Mouse (Mus musculus): ENCODE measurements around the gene Ydjc.
A peak's percentile ranks its signal among the peaks of the same experiment; 100 is the strongest.
"Not testable (repeated sequence)": the region's sequence is repeated elsewhere in the genome, so short reads cannot be mapped to it uniquely, and the experiment has no call there.

Ydjc gene

DNA sequence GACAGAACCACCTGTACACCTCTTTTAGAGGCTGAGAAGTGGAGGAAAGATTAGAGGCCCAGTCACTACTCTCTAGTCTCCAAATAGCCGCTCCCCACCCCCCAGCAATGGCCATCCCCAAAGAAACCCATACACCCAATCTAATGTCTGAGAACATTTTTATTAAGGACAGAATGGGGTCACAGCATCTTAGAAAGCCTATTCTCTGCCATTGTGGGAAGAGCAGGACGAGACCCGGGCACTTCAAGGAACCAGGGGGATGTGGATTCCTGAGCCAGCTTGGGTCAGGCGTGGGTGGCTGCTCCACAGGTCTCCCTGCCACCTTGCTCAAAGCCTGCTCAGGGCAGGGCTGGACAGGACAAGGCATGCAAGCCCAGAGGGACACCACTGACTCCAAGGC is 7.5 kb downstream of the Ydjc start:
- DNase-seq (ENCODE audit: low read depth, low spot score): no peak

DNA sequence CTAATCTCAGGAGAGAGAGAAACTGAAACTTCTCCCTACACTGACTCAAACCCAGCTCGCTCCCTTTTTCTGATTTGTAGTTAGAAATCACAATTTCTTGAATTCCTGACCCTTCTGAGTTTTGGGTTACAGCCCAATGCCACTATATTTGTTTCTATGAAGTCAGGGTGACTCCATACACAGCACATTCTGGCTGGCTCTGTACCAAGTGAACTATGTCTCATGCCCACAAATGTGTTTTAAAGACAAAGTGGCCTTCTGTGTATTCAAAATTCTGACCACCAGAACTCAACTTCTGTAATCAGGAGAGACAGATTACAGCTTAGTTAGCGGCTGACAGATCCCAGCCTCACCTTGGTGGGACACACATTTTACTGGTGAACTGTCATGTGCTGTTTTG is 9.9 kb downstream of the Ydjc start:
- no peak for DNase-seq (ENCODE audit: low read depth, low spot score)

DNA sequence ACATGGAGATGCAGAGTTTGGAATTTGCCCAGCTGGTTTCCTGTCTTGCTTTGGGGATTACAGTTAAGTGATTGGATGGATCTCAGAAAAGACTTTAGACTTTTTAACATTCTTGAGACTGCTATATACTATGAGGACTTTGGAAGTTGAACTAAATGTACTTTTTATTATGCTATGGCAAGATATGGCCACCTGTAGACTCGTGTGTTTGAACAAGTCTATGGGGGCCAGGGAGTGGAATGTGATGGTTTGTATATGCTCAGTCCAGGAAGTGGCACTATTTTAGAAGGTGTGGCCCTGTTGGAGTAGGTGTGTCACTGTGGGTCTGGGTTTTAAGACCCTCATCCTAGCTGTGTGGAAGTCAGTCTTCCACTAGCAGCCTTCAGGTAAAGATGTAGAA is 21.1 kb downstream of the Ydjc start:
- DNase-seq (ENCODE audit: low read depth, low spot score): not testable (repeated sequence)

DNA sequence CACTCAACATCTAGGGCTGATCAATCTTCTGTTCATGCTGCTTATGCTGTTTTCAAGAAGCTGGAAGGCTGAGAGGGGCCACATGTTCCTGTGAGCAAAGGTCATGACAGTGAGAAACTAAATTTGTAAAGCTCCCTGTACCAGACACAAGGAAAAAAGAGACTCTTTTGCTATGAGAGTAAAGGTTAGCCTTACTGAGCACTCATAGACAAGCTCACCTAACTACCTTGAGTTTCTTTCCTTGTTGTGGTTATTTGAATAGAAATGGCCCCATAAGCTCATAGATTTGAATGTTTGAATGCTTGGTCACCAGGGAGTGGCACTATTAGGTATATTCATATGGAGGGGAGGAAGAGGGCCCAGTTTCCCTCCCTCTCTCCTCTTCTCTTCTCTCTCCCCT is 22.8 kb downstream of the Ydjc start:
- no peak for DNase-seq (ENCODE audit: low read depth, low spot score)

DNA sequence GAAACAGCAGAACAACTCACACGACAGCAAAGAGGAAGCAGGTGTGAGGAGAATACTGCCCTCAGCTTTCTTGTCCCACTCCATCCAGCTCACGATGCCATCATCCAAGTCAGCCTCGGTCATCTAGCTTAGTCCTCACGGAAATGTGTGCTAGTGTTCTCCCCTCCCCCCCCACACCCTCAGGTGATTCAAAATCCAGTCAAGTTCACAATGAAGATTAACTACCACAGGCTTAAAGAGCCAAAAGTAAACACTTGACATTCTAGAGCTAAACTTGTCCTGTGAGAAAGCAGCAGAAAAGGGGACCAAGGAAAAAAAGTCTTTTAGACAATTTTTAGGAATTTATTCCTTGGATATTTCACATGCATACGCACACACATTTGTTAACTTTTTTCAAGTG is 23.6 kb downstream of the Ydjc start:
- no peak for DNase-seq (ENCODE audit: low read depth, low spot score)

DNA sequence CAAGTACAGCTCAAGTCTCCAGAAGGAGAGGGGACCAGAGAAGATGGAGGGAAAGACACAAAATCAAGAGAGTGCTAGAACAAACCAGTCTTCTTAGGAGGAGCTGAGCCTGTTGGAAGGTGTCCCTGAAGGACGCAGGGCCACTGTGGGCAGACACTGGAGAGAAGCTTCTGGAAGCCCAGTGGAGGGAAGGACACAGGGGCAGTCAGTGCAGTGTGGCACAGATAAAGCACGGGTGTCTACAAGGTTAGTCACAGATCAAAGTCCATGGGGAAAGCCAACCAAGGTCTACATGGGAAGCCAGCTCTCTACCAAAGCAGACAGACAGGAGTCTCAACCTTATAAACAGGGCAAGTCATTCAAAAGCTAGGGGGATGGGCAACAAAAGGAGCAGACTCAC is 31.3 kb downstream of the Ydjc start:
- no peak for DNase-seq (ENCODE audit: low read depth, low spot score)

DNA sequence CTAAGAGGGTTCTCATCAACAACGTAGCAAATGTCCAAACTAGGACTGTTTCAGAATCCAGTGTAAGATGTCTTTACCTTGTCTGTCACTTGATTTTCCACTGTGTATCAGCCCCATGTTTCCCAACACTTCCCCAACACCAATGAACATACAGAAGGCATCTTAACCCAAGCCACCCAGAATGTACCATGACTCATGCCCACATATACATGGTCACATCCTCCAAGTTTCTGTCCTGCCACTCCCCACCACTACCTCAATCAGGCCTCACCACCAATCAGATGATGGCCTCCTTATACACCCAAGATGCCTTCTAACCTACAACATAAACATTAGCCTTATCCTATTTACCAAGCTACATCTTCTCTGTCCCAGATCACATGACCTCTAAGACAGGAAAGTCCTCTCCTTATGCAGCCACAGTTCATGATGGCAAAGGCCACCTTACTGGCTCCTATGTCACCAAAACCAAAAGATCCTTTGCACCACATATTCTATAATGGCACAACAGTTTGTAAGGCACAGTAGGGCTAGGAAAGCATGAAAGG is 33.3 kb downstream of the Ydjc start:
- no peak for DNase-seq (ENCODE audit: low read depth, low spot score)

DNA sequence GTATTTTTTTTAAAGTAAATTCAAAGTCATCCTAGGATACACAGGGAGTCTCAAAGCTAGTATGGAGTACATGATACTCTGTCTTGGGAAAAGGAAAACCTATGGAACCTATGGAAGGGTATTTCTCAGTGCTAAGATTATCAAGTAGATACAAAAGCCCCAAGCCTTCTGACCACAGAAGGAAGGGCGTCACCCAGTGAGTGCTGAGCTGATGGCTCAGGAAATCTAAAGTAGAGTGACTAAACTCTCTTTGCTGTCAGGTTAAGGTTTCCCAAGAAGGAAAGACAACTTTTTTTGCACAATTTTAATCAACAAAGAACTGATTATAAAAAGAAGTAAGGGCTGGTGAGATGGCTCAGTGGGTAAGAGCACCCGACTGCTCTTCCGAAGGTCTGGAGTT is 35.3 kb downstream of the Ydjc start:
- DNase-seq (ENCODE audit: low read depth, low spot score): no peak

DNA sequence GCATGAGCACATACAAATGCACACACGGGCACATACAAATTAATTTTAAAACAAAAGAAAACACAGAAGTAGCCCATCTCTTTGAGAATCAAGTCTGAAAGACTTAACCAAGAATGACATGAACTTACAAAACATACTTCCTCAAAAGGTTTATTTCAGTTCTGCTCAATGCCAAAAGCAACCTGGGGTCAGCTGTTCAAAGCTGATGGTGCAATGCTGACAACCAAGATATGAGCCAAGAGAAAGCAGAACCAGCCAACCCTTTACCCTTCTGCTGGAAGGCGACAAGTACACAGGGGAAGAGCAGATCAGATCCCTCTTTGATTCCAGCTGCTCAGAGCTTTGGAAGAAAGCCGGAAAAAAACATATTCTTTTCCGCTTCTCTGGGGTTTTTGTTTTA is 37.0 kb downstream of the Ydjc start:
- no peak for DNase-seq (ENCODE audit: low read depth, low spot score)

DNA sequence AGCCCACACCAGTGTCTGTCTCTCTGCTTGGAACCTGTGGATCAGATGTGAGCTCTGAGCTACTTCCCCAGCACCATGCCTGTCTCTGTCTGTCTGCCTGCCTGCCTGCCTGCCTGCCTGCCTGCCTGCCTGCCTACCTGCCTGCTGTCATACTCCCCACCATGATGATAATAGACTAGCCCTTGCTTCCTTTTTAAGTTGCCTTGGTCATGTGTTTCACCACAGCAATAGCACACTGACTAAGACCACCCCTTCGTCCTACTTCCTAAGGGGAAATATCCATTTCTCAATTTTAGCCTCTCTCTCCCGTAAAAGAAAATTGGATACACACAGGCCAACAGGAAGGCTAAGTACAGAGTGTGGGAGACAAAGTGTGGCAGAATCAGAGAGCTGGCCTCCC is 37.7 kb downstream of the Ydjc start:
- DNase-seq (ENCODE audit: low read depth, low spot score): no peak

DNA sequence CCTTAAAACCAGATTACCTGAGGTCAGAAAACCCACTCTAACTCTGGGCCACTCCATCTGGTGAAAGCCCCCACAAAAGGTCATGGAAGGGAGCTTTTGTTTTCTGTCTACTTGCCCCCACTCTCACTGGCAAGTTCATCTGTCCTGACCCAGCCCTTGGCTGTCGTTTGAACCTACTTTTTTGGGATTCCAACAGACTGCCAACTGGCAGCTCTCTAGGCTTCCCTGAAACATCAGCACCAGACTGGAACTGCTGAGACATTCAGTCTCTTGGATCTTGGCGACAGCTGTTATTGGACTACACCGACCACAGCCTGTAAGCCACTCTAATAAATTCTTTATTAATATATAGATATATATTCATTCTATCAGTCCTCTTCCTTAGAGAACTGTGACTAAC is 38.6 kb downstream of the Ydjc start:
- no peak for DNase-seq (ENCODE audit: low read depth, low spot score)

DNA sequence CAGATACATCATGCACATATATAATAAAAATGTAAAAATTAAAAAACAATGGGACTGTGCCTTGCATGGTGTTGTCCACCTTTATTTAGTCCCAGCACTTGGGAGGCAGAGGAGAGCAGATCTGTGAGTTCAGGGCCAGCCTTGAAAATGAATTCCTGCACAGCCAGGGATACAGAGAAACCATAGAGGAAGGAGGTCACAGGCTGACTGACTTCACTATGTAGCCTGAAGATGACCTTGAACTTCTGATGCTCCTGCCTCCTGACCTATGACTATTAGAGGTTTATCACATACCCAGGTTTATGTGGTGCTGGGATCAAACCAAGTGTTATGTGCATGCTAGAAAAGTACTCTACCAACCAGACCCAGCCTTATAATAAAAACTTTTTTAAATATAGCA is 41.1 kb downstream of the Ydjc start:
- no peak for DNase-seq (ENCODE audit: low read depth, low spot score)

DNA sequence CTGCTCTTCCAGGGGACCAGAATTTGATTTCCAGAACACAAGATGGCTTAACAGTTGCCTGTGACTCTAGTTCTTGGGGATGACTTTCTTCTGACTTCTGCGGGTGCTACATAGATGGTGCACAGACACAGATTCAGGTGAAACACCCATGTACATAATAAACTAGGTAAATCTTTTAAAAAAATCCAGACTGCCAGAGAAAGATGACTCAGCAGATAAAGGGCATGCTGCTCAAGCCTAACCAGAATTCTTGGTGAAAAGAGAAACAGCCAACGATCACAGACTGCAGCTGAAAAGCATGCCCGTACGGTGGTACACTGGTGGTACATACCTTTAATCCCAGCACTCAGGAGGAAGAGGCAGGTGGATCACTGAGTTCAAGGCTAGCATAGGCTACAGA is 49.4 kb downstream of the Ydjc start:
- DNase-seq (ENCODE audit: low read depth, low spot score): no peak

DNA sequence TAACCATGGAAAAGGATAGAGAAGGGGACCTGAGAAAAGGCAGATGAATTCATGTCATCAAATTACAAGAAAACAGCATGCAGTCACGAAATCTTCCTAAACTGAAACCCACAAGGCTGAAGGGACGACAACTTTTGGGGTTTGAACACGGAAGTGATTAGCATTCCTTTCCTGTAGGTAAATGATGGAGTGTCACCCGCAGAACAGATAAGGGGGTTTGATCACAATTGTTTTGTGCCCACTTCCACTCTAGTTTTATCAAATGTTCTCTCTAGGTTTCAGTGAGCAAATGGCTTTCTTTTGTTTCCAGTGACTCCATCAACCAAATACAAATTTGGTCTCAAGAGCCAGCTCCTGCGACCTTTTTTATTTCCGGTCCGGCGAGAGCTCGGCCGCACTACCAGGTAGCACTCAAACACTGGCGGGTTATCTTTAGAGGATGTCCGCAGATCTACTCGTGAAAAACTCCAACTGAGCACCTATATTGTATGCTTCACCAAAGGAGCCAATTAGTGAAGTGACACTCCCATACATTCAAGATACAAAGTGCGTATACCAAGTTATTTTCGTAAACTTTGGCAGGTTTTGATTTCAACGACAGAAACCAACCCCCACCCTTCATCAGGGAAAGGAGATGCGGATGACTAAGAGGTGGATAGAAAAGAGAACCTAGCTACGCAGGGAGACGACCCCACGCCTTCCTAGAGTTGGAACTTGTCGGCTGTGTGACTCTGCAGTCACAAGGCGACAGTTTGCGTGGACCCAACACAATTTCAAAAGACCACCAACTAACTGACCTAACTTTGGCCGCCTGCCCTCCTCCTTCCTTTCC is 55.9 kb downstream of the Ydjc start:
- DNase-seq (ENCODE audit: low read depth, low spot score): no peak

DNA sequence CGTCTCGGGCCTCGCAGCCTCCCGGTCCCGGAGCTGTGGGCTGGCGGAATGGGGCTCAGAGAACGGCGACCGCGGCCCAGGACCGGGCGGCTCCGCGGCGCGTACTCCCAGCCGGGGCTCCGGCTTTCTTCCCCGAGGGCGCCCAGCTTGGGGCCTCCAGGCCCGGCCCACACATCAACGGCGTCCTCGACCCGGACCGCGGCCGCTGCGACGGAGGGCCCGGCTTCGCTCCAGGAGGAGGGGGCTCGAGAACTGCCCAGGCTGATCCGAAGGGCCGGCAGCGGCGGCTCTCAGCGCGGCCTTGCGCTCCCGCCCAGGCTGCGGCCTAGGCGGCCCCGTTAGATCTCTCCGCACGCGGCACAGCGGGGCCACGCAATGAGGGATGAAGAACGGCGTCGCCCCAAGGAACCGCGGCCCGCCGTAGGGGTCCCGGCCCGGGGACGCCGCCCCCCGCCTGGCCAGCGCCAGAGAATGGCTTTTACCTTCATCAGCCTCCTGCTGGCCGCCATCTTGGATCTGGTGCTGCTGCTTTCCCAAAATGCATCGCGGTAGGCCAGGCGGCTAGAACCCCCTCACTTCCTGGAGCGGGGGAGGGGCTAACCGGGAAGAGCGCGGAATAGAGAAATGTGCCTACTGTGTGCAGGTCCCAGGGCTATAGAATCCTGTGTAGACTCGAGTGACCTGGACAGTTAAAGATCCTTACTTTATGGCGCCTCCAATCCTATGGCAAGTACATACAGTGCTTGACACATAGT is 56.7 kb downstream of the Ydjc start:
- DNase-seq (ENCODE audit: low read depth, low spot score): peak; percentile 83

DNA sequence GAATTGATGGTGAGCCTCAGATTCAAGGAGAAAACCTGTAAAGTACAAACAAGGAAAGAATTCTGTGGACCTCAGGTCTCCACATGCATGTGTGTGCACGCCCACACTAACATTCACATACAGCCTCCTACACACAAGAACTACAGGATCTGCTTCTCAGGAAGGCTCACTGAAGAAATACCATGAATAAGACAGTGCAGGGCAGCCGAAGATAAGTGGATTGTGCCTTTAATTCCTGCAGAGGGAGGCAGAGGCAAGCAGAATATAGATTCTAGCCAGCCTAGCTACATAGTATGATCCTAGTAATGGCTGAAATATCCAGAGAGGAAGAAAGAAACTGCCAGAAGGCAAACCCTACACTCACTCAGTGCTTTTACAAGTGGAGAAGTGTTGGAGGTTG is 57.6 kb downstream of the Ydjc start:
- DNase-seq (ENCODE audit: low read depth, low spot score): no peak

DNA sequence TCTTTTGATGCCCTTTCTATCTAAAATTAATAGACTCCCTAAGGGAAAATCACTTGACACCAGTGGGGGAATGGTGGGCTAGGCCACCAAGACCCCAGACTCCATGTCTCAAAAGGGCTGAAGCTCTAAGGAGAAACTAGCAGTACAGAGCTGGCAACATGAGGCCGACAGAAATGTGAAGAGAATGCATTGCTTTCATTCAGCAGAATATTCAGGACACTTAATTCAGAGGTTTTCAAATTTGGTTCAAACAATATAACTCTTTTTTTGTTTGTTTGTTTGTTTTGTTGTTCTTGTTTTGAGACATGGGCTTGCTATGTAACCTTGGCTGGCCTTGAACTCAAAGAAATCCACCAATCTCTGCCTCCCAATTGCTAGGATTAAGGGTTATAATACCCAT is 58.1 kb downstream of the Ydjc start, which contains the start of gene Ube2l3:
TSS of gene Ube2l3 (minus strand) at position 101 of the 400 bp plus-strand sequence.
- DNase-seq (ENCODE audit: low read depth, low spot score): no peak

DNA sequence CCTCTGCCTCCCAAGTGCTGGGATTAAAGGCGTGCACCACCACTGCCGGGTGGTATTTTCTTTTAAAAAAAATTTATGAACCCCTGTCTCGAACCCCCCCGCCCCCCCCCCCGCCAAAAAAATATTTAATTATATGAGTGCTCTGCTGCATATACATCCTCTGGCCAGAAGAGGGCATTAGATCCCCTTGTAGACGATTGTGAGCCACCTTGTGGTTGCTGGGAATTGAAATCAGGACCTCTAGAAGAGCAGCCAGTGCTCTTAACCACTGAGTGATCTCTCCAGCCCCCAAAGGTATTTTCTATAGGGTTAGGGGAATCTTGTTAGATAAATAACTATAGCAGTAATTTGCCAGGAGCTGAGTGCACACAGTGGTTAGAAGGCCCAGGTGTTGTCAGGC is 60.6 kb downstream of the Ydjc start:
- DNase-seq (ENCODE audit: low read depth, low spot score): peak; percentile 63

DNA sequence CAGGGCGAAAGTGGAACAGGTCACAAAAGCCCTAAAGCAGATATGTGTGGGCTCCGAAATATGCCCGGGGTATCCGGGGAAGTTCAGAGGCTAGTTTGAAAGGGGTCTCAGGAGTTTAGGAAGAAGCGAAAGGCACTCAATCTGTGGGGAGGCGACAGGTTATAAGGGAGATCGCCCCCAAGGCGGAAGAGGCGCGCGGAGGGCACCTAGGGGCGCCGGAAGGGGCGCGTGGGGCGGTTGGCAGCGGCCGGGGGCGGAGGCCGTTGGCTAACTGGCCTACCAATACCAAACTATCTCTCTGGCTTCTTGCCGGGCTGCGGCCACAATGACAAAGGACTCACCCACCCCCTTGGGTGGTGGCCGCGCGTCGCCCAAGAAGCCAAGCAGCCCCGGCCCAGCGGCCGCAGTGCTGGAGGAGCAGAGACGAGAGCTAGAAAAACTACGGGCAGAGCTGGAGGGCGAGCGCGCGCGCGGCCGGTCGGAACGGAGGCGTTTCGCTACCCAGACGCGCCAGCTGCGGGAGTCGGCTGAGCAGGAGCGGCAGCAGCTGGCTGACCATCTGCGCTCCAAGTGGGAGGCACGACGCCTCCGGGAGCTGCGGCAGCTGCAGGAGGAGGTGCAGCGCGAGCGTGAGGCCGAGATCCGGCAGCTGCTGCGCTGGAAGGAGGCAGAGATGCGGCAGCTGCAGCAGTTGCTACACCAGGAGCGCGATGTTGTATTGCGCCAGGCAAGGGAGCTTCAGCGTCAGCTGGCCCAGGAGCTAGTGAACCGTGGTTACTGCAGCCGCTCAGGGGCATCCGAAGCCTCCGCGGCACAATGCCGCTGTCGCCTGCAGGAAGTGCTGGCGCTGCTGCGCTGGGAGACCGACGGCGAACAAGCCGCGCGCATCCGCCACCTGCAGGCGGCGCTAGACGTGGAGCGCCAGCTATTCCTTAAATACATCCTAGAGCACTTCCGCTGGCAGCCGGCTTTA is 64.3 kb downstream of the Ydjc start, which contains the start of gene Rimbp3:
TSS of gene Rimbp3 (plus strand) at position 215 of the 973 bp plus-strand sequence.
- DNase-seq (ENCODE audit: low read depth, low spot score): peak; percentile 95

DNA sequence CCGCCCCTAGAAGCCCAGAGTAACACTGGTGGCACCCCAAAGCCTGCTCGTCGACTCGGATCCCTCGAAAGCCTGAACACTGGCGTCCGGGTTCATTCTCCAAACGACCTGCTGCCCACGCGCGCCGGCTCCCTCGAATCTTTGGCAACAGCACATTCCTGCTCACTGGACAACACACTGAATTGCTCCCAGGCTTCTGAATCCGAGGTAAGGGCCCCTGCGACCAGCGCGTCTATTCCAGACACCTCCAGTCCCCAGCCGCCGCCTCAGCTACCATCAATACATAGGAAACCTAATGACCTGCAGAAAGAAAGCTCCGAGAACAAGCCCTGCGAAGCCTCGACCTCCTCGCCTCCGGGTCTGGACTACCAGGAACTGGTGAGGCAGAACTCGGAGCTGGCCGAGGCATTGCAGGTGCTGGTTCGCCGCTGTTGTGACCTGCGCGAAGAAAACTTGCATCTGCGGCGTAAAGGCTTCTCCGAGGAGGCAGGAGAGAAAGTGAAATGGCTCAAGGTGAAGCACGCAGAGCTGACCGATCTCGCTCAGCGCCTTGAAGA is 65.1 kb downstream of the Ydjc start:
- no peak for DNase-seq (ENCODE audit: low read depth, low spot score)

Measured in mesoderm, embryonic 11.5 days (tissue).